Mouse (Mus musculus): ENCODE data around the gene Slc43a3.
A peak's percentile ranks its signal among the peaks of the same experiment; 100 is the strongest.

Gene Slc43a3

GRCm38 (mm10) chr2:84937491-84938150, 1.2 kb downstream of the Slc43a3 start:
- no peak for DNase-seq (ENCODE audit: low spot score in 2 of 2)

GRCm38 (mm10) chr2:84938249-84938946, 2.0 kb downstream of the Slc43a3 start:
- no peak for DNase-seq (ENCODE audit: low spot score in 2 of 2)

- DNase-seq (ENCODE audit: low spot score in 2 of 2): no peak
Observed at GRCm38 (mm10) chr2:84939306-84939705, 2.9 kb downstream of the Slc43a3 start.

- no peak for DNase-seq (ENCODE audit: low spot score in 2 of 2)
Observed at GRCm38 (mm10) chr2:84939711-84940110, 3.3 kb downstream of the Slc43a3 start.

- DNase-seq (ENCODE audit: low spot score in 2 of 2): no peak
Observed at GRCm38 (mm10) chr2:84941332-84941731, 5.0 kb downstream of the Slc43a3 start.

GRCm38 (mm10) chr2:84941795-84942194, 5.4 kb downstream of the Slc43a3 start:
- DNase-seq (ENCODE audit: low spot score in 2 of 2): no peak

- DNase-seq (ENCODE audit: low spot score in 2 of 2): no peak
Observed at GRCm38 (mm10) chr2:84947154-84947771, 10.9 kb downstream of the Slc43a3 start.

- no peak for DNase-seq (ENCODE audit: low spot score in 2 of 2)
Observed at GRCm38 (mm10) chr2:84948252-84948651, 11.9 kb downstream of the Slc43a3 start.

- DNase-seq (ENCODE audit: low spot score in 2 of 2): no peak
Observed at GRCm38 (mm10) chr2:84948721-84949120, 12.3 kb downstream of the Slc43a3 start.

- DNase-seq (ENCODE audit: low spot score in 2 of 2): no peak
Observed at GRCm38 (mm10) chr2:84951027-84951426, 14.6 kb downstream of the Slc43a3 start.

GRCm38 (mm10) chr2:84952251-84952650, 15.9 kb downstream of the Slc43a3 start:
- no peak for DNase-seq (ENCODE audit: low spot score in 2 of 2)

- no peak for DNase-seq (ENCODE audit: low spot score in 2 of 2)
Observed at GRCm38 (mm10) chr2:84952693-84953092, 16.3 kb downstream of the Slc43a3 start.

GRCm38 (mm10) chr2:84955435-84955834, 19.1 kb downstream of the Slc43a3 start:
- DNase-seq (ENCODE audit: low spot score in 2 of 2): no peak

GRCm38 (mm10) chr2:84956274-84956673, 19.9 kb downstream of the Slc43a3 start:
- peak in 1 of 2 experiments; percentile 36 for DNase-seq (ENCODE audit: low spot score in 2 of 2)

GRCm38 (mm10) chr2:84958588-84959264, 22.3 kb downstream of the Slc43a3 start:
- no peak for DNase-seq (ENCODE audit: low spot score in 2 of 2)

GRCm38 (mm10) chr2:84961300-84961699, 24.9 kb downstream of the Slc43a3 start:
- no peak for DNase-seq (ENCODE audit: low spot score in 2 of 2)

- DNase-seq (ENCODE audit: low spot score in 2 of 2): no peak
Observed at GRCm38 (mm10) chr2:84961901-84962300, 25.5 kb downstream of the Slc43a3 start.

- no peak for DNase-seq (ENCODE audit: low spot score in 2 of 2)
Observed at GRCm38 (mm10) chr2:84962906-84963507, 26.6 kb downstream of the Slc43a3 start.

GRCm38 (mm10) chr2:84964111-84964801, 27.9 kb downstream of the Slc43a3 start:
- DNase-seq (ENCODE audit: low spot score in 2 of 2): no peak

- no peak for DNase-seq (ENCODE audit: low spot score in 2 of 2)
Observed at GRCm38 (mm10) chr2:84967318-84967991, 31.1 kb downstream of the Slc43a3 start.

- DNase-seq (ENCODE audit: low spot score in 2 of 2): no peak
Observed at GRCm38 (mm10) chr2:84975580-84975979, 39.2 kb downstream of the Slc43a3 start.
